Mouse (Mus musculus) left cerebral cortex, adult 8-10 months (tissue): ENCODE results near the gene Prkra. TPM values are rescaled to one million over a fixed set of nuclear protein-coding genes. Genes with fewer than 3 reads are reported as not detected.

ENCODE experiments used
- DNase-seq, 2 experiments: peaks; one replicate each; pipeline ENCODE4 v3.0.0; 2022; ENCODE audit warnings: low spot score in 2 of 2
- total RNA-seq, 4 experiments: library from RNA; stranded (reverse); gene quantifications; 2 replicates each; pipeline ENCODE4 v1.2.4; 2022

The Prkra gene
- total RNA-seq, 4 experiments from 2014 or later, result 17.3 to 22.0 (median 18.9) TPM

- no peak for DNase-seq
Observed at GRCm38 (mm10) chr2:76585090-76585489, 62.7 kb downstream of the Prkra start.

Other genes starting within 250 kb of the Prkra start
- gene Osbpl6, start 241.5 kb downstream of the Prkra start, total RNA-seq, result 10 to 100 TPM; 42.5 to 46.5 (median 44.2) TPM
- gene Pjvk, start 461 bp upstream of the Prkra start, total RNA-seq, result under 1 TPM in 1 of 4 experiments, not detected in 3; 0.46 TPM
- 1 to 10 TPM; 4.4 to 6.1 (median 5.8) TPM for gene Fkbp7, start 25.1 kb upstream of the Prkra start, total RNA-seq
- 10 to 100 TPM; 39.0 to 43.4 (median 40.7) TPM for gene Plekha3, start 27.3 kb upstream of the Prkra start, total RNA-seq